Mouse (Mus musculus) lung, adult 18-20 months (tissue): ENCODE measurements at regions not wholly inside any gene's neighbourhood (a gene's known extent, or its start where the extent isn't known, plus 50 kb on each side); places are given as distances from the start of the nearest gene placed in this dataset.

Source experiments
- DNase-seq, 2 experiments: peaks; one replicate each; pipeline ENCODE4 v3.0.0; 2022; ENCODE audit warnings: mixed read lengths in 2 of 2

GRCm38 (mm10) chr4:9081701-9082562 lies 843.1 kb upstream of the Car8 start:
- peak; percentile 27 to 44 for DNase-seq

- peak in 1 of 2 experiments; percentile 22 for DNase-seq
Measured at GRCm38 (mm10) chr4:9080821-9081493, 842.1 kb upstream of the Car8 start.

GRCm38 (mm10) chr4:9079828-9080245 lies 841.0 kb upstream of the Car8 start:
- peak; percentile 45 to 60 for DNase-seq

GRCm38 (mm10) chr4:9074447-9074846 lies 835.6 kb upstream of the Car8 start:
- no peak for DNase-seq

- no peak for DNase-seq
Measured at GRCm38 (mm10) chr4:9073736-9074428, 835.0 kb upstream of the Car8 start.

GRCm38 (mm10) chr4:9072321-9072720 lies 833.5 kb upstream of the Car8 start:
- no peak for DNase-seq

- DNase-seq: no peak
Measured at GRCm38 (mm10) chr4:9067874-9068273, 829.0 kb upstream of the Car8 start.

GRCm38 (mm10) chr4:9065981-9066815 lies 827.4 kb upstream of the Car8 start:
- no peak for DNase-seq

GRCm38 (mm10) chr4:9061941-9062340 lies 823.1 kb upstream of the Car8 start:
- no peak for DNase-seq

- no peak for DNase-seq
Measured at GRCm38 (mm10) chr4:9060221-9060620, 821.4 kb upstream of the Car8 start.

- peak in 1 of 2 experiments; percentile 6 for DNase-seq
Measured at GRCm38 (mm10) chr4:9057676-9058075, 818.8 kb upstream of the Car8 start.

GRCm38 (mm10) chr4:9057113-9057512 lies 818.3 kb upstream of the Car8 start:
- no peak for DNase-seq

- no peak for DNase-seq
Measured at GRCm38 (mm10) chr4:9055876-9056275, 817.0 kb upstream of the Car8 start.

GRCm38 (mm10) chr4:9055266-9055820 lies 816.5 kb upstream of the Car8 start:
- no peak for DNase-seq

GRCm38 (mm10) chr4:9048817-9049216 lies 810.0 kb upstream of the Car8 start:
- no peak for DNase-seq

- DNase-seq: no peak
Measured at GRCm38 (mm10) chr4:9047151-9047550, 808.3 kb upstream of the Car8 start.

GRCm38 (mm10) chr4:9046436-9046835 lies 807.6 kb upstream of the Car8 start:
- no peak for DNase-seq

- no peak for DNase-seq
Measured at GRCm38 (mm10) chr4:9046030-9046429, 807.2 kb upstream of the Car8 start.

GRCm38 (mm10) chr4:9036005-9036404 lies 797.2 kb upstream of the Car8 start:
- DNase-seq: no peak

GRCm38 (mm10) chr4:9035350-9035749 lies 796.5 kb upstream of the Car8 start:
- no peak for DNase-seq

GRCm38 (mm10) chr4:9034280-9034679 lies 795.4 kb upstream of the Car8 start:
- DNase-seq: no peak

GRCm38 (mm10) chr4:9033106-9033642 lies 794.3 kb upstream of the Car8 start:
- no peak for DNase-seq
